Mouse (Mus musculus): ENCODE data around the gene Gm128. TPM values are rescaled to one million over a fixed set of nuclear protein-coding genes. Genes with fewer than 3 reads are reported as not detected.

The Gm128 gene
- polyA plus RNA-seq (2021): 0.06 TPM

- ChIA-PET POLR2A (interaction anchor here (0.7 to 1.1 kb wide), 3 partner anchors 10 to 17 kb away, joined by 3 to 5 read pairs (median 3); no protein-coding TSS in a partner anchor), CTCF (interaction anchor here (1.4 kb wide), 1 partner anchor 10 kb away, joined by 5 read pairs; the partner anchor contains the start of gene Bnipl)
- no peak for TF ChIP-seq CTCF (IDR thresholded peaks at IDR 0.05)
- in situ Hi-C loops (cut with MboI; ENCODE audit: low pct_unique_long_range_greater_than_20kb): no loop called here
- no peaks in the 10 kb centered on the region for H3K27me3 ChIP-seq
- no peak for DNase-seq (ENCODE audit: low read depth, low spot score)
- no peak for ATAC-seq
Observed at GRCm38 (mm10) chr3:95241498-95241897, at the start of gene Gm128. Gene Gm128, minus strand, starts transcription at chr3:95241598.

GRCm38 (mm10) chr3:95291041-95291440 is 49.6 kb upstream of the Gm128 start:
- H3K27me3 ChIP-seq: no peaks in the 10 kb centered on the region
- in situ Hi-C loops (cut with MboI; ENCODE audit: low pct_unique_long_range_greater_than_20kb): no loop called here
- DNase-seq (ENCODE audit: low read depth, low spot score): no peak
- CTCF ChIA-PET: interaction anchor here (1.9 kb wide), 1 partner anchor 20 kb away, joined by 5 read pairs; no protein-coding TSS in a partner anchor
- no peak for ATAC-seq
- POLR2A ChIA-PET: interaction anchor here (0.6 to 1.3 kb wide), 2 partner anchors 9 to 26 kb away, joined by 4 read pairs; partner anchors contain the start of gene Prune1
- TF ChIP-seq CTCF (IDR thresholded peaks at IDR 0.05): no peak

GRCm38 (mm10) chr3:95290156-95290555 is 48.8 kb upstream of the Gm128 start:
- TF ChIP-seq CTCF (IDR thresholded peaks at IDR 0.05): no peak
- DNase-seq (ENCODE audit: low read depth, low spot score): no peak
- no peak for ATAC-seq
- ChIA-PET POLR2A (interaction anchor here (1.3 kb wide), 1 partner anchor 8 kb away, joined by 4 read pairs; the partner anchor contains the start of gene Prune1), CTCF (interaction anchor here (1.9 kb wide), 1 partner anchor 21 kb away, joined by 5 read pairs; no protein-coding TSS in a partner anchor)
- in situ Hi-C loops (cut with MboI; ENCODE audit: low pct_unique_long_range_greater_than_20kb): no loop called here
- no peaks in the 10 kb centered on the region for H3K27me3 ChIP-seq

GRCm38 (mm10) chr3:95289419-95289818 is 48.0 kb upstream of the Gm128 start:
- TF ChIP-seq CTCF (IDR thresholded peaks at IDR 0.05): no peak
- ChIA-PET POLR2A (no interaction called here), CTCF (no interaction called here)
- no peaks in the 10 kb centered on the region for H3K27me3 ChIP-seq
- ATAC-seq (no peak), DNase-seq (ENCODE audit: low read depth, low spot score) (no peak)
- in situ Hi-C loops (cut with MboI; ENCODE audit: low pct_unique_long_range_greater_than_20kb): no loop called here

- in situ Hi-C loops (cut with MboI; ENCODE audit: low pct_unique_long_range_greater_than_20kb): no loop called here
- no peak for TF ChIP-seq CTCF (IDR thresholded peaks at IDR 0.05)
- no peaks in the 10 kb centered on the region for H3K27me3 ChIP-seq
- DNase-seq (ENCODE audit: low read depth, low spot score): no peak
- CTCF ChIA-PET: no interaction called here
- POLR2A ChIA-PET: no interaction called here
- ATAC-seq: no peak
Observed at GRCm38 (mm10) chr3:95287541-95287940, 46.1 kb upstream of the Gm128 start.

- in situ Hi-C loops (cut with MboI; ENCODE audit: low pct_unique_long_range_greater_than_20kb): no loop called here
- ATAC-seq: no peak
- no peak for DNase-seq (ENCODE audit: low read depth, low spot score)
- no peak for TF ChIP-seq CTCF (IDR thresholded peaks at IDR 0.05)
- H3K27me3 ChIP-seq: no peaks in the 10 kb centered on the region
- ChIA-PET POLR2A (no interaction called here), CTCF (interaction anchor here (0.8 to 0.9 kb wide), 2 partner anchors 21 to 31 kb away, joined by 3 read pairs; partner anchors contain the start of gene Anxa9)
Observed at GRCm38 (mm10) chr3:95286510-95286909, 45.1 kb upstream of the Gm128 start.

GRCm38 (mm10) chr3:95286011-95286410 is 44.6 kb upstream of the Gm128 start:
- ChIA-PET POLR2A (no interaction called here), CTCF (interaction anchor here (0.8 to 1.6 kb wide), 3 partner anchors 21 to 32 kb away, joined by 3 to 4 read pairs (median 3); partner anchors contain the start of gene Anxa9)
- TF ChIP-seq CTCF (IDR thresholded peaks at IDR 0.05): no peak
- in situ Hi-C loops (cut with MboI; ENCODE audit: low pct_unique_long_range_greater_than_20kb): no loop called here
- DNase-seq (ENCODE audit: low read depth, low spot score) (no peak), ATAC-seq (no peak)
- H3K27me3 ChIP-seq: no peaks in the 10 kb centered on the region

GRCm38 (mm10) chr3:95285390-95285789 is 44.0 kb upstream of the Gm128 start:
- no peaks in the 10 kb centered on the region for H3K27me3 ChIP-seq
- no peak for TF ChIP-seq CTCF (IDR thresholded peaks at IDR 0.05)
- in situ Hi-C loops (cut with MboI; ENCODE audit: low pct_unique_long_range_greater_than_20kb): no loop called here
- DNase-seq (ENCODE audit: low read depth, low spot score): no peak
- ChIA-PET CTCF (interaction anchor here (0.8 to 1.6 kb wide), 2 partner anchors 26 to 32 kb away, joined by 3 to 4 read pairs; no protein-coding TSS in a partner anchor), POLR2A (interaction anchor here (0.6 kb wide), 1 partner anchor 629 kb away, joined by 3 read pairs; no protein-coding TSS in a partner anchor)
- no peak for ATAC-seq

GRCm38 (mm10) chr3:95284501-95285281 is 43.3 kb upstream of the Gm128 start:
- POLR2A ChIA-PET: interaction anchor here (0.5 to 2.4 kb wide), 4 partner anchors 8 to 630 kb away, joined by 3 to 13 read pairs (median 4); no protein-coding TSS in a partner anchor
- no peak for TF ChIP-seq CTCF (IDR thresholded peaks at IDR 0.05)
- in situ Hi-C loops (cut with MboI; ENCODE audit: low pct_unique_long_range_greater_than_20kb): no loop called here

GRCm38 (mm10) chr3:95284062-95284461 is 42.7 kb upstream of the Gm128 start:
- ATAC-seq (no peak), DNase-seq (ENCODE audit: low read depth, low spot score) (no peak)
- POLR2A ChIA-PET: interaction anchor here (0.5 to 3.8 kb wide), 4 partner anchors 9 to 176 kb away, joined by 4 to 23 read pairs (median 8); partner anchors contain the start of gene Mllt11
- CTCF ChIA-PET: interaction anchor here (0.8 to 2.9 kb wide), 4 partner anchors 9 to 72 kb away, joined by 3 to 20 read pairs (median 4); no protein-coding TSS in a partner anchor
- no peaks in the 10 kb centered on the region for H3K27me3 ChIP-seq
- in situ Hi-C loops (cut with MboI; ENCODE audit: low pct_unique_long_range_greater_than_20kb): no loop called here
- no peak for TF ChIP-seq CTCF (IDR thresholded peaks at IDR 0.05)

More at GRCm38 (mm10) chr3:95284501-95285281, 43.3 kb upstream of the Gm128 start:
- ATAC-seq: no peak
- DNase-seq (ENCODE audit: low read depth, low spot score): no peak
- CTCF ChIA-PET: interaction anchor here (0.8 to 2.9 kb wide), 5 partner anchors 9 to 73 kb away, joined by 3 to 20 read pairs (median 3); no protein-coding TSS in a partner anchor
- H3K27me3 ChIP-seq: no peaks in the 10 kb centered on the region
